Mouse (Mus musculus): ENCODE data around the gene Uncx. TPM values are rescaled to one million over a fixed set of nuclear protein-coding genes. Genes with fewer than 3 reads are reported as not detected.

The Uncx gene
- polyA plus RNA-seq, 1 experiment from 2014 or later, result not detected

DNA sequence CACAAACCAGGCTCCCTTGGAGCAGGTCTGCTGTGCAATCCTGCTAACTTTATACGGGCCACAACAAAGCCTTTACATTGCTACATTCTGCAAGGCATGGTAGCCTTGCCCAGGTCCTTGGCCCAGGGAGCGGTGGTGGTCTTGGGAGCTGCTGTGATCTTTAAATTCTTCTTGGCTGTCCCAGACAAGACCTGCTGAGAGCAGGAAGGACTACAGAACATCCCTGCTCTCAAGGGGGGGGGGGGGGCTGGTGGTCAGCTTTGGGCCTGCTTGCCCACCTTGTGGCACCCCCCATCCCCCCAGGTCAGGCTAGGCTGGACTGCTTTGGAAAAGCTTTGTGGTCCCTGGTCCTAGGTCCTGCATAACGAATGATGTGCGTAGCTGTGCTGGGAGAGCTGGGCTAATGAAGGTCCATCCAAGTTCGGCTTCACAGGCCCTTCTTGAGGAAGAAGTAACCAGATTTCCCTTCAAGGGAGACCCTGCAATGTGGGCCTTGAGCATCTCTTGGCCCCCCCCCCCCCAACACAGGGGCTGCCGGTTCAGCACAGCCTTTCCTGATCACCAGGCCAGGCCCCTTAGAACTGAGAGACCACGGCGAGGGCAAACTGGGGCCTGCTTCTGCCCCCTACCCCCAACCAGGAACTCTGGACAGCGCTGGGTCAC lies 2.5 kb downstream of the Uncx start:
- Histone ChIP-seq H3K4me2 (ENCODE audit: low read depth, low read length) (no peak overlapping the region), H3K4me1 (ENCODE audit: insufficient read depth) (no peaks in the 10 kb centered on the region), H3K9me3 (ENCODE audit: low read length) (no peaks in the 10 kb centered on the region), H3K27me3 (ENCODE audit: insufficient read depth, low read length) (peaks cover 100% of the 10 kb centered on the region), H3K36me3 (replicated peaks; ENCODE audit: insufficient read depth, low read length) (no peaks in the 10 kb centered on the region), H3K9ac (replicated peaks) (no peak overlapping the region), H3K27ac (ENCODE audit: low read depth) (no peak overlapping the region), H3K4me3 (ENCODE audit: low read depth, low read length) (no peak overlapping the region)
- DNase-seq (no peak), ATAC-seq (no peak)
- no peak for TF ChIP-seq EP300 (IDR thresholded peaks at IDR 0.05; ENCODE audit: low read depth)
- TF ChIP-seq CTCF (IDR thresholded peaks at IDR 0.05; ENCODE audit: low read depth), result no peak
- WGBS (ENCODE audit: insufficient replicate concordance), result under 1% methylated on average over 9 of the region's 9 CpGs

DNA sequence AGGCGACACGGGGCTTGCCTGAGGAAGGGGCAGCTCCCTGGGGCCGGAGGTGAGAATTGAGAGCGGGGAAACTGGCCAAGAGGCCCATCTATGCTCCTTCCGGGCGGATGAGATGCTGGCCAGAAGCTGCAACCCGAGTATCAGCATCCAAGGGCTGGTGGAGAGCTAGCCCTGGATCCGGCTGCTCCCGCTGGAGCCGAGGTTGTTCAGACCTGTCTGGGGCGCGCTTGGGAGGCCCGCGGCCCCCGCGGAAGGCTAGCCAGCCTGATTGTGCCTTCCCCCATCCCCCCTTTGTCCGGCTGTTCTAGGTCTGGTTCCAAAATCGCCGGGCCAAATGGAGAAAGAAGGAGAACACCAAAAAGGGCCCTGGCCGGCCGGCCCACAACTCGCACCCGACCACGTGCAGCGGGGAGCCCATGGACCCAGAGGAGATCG lies 3.1 kb downstream of the Uncx start:
- Histone ChIP-seq H3K9me3 (ENCODE audit: low read length) (no peaks in the 10 kb centered on the region), H3K9ac (replicated peaks) (no peak overlapping the region), H3K4me1 (ENCODE audit: insufficient read depth) (no peaks in the 10 kb centered on the region), H3K27me3 (ENCODE audit: insufficient read depth, low read length) (peaks cover 100% of the 10 kb centered on the region), H3K4me3 (ENCODE audit: low read depth, low read length) (no peak overlapping the region), H3K27ac (ENCODE audit: low read depth) (no peak overlapping the region), H3K36me3 (replicated peaks; ENCODE audit: insufficient read depth, low read length) (no peaks in the 10 kb centered on the region), H3K4me2 (ENCODE audit: low read depth, low read length) (no peak overlapping the region)
- DNase-seq, result no peak
- TF ChIP-seq EP300 (IDR thresholded peaks at IDR 0.05; ENCODE audit: low read depth) (no peak), CTCF (IDR thresholded peaks at IDR 0.05; ENCODE audit: low read depth) (no peak)
- no peak for ATAC-seq
- WGBS (ENCODE audit: insufficient replicate concordance), result 1% methylated on average over 26 of the region's 26 CpGs

DNA sequence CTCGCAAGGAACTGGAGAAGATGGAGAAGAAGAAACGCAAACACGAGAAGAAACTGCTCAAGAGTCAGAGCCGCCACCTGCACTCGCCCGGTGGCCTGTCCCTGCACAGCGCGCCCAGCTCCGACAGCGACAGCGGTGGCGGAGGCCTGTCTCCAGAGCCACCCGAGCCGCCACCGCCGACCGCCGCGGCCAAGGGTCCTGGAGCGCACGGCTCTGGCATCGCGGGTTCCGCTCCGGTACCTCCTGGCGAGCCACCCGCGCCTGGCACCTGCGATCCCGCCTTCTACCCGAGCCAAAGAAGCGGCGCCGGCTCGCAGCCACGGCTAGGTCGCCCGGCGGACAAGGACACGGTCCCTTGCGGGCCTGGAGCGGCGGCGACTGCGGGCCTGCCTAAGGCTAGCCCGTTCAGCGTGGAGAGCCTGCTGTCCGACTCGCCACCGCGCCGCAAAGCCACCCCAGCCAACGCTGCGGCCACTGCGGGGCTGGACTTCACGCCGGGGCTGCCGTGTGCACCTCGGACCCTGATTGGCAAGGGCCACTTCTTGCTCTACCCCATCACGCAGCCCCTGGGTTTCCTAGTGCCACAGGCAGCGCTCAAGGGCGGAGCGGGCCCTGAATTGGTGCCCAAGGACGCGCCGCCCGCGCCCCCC lies 3.6 kb downstream of the Uncx start:
- Histone ChIP-seq H3K9ac (replicated peaks) (no peak overlapping the region), H3K27me3 (ENCODE audit: insufficient read depth, low read length) (peaks cover 100% of the 10 kb centered on the region), H3K27ac (ENCODE audit: low read depth) (no peak overlapping the region), H3K4me2 (ENCODE audit: low read depth, low read length) (no peak overlapping the region), H3K4me3 (ENCODE audit: low read depth, low read length) (no peak overlapping the region), H3K4me1 (ENCODE audit: insufficient read depth) (no peaks in the 10 kb centered on the region), H3K36me3 (replicated peaks; ENCODE audit: insufficient read depth, low read length) (no peaks in the 10 kb centered on the region), H3K9me3 (ENCODE audit: low read length) (no peaks in the 10 kb centered on the region)
- DNase-seq (no peak), ATAC-seq (no peak)
- TF ChIP-seq CTCF (IDR thresholded peaks at IDR 0.05; ENCODE audit: low read depth) (no peak), EP300 (IDR thresholded peaks at IDR 0.05; ENCODE audit: low read depth) (no peak)
- WGBS (ENCODE audit: insufficient replicate concordance), result 1% methylated on average over 65 of the region's 68 CpGs

DNA sequence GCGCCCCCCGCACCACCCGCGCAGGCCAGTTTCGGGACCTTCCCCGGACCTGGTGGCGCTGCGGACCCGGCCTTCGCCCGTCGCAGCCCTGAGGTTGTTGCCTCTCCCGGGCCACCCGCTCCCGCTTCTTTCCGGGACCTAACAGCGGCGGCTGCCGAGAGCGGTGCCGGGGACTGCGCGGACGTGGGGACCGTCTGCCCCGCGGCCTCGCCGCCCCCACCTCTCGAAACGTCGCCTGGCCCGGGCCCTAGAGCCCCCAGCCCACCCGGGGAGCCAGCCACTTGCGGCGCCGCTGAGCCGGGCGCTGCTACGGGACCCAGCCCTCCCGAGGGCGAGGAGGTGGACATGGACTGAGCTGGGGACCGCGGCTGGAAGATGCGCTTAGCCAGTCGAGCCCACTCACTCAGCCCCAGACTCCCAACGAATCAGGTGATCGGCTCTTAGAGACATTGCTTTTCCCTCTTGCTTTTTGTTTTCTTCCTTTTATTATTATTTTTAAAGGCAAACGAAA lies 4.2 kb downstream of the Uncx start:
- H3K27me3 ChIP-seq (ENCODE audit: insufficient read depth, low read length), result peaks cover 100% of the 10 kb centered on the region
- no peaks in the 10 kb centered on the region for H3K36me3 ChIP-seq (replicated peaks; ENCODE audit: insufficient read depth, low read length)
- H3K9ac ChIP-seq (replicated peaks), result no peak overlapping the region
- H3K4me1 ChIP-seq (ENCODE audit: insufficient read depth), result no peaks in the 10 kb centered on the region
- H3K4me2 ChIP-seq (ENCODE audit: low read depth, low read length), result no peak overlapping the region
- no peak overlapping the region for H3K27ac ChIP-seq (ENCODE audit: low read depth)
- H3K9me3 ChIP-seq (ENCODE audit: low read length), result no peaks in the 10 kb centered on the region
- ATAC-seq, result no peak
- no peak for DNase-seq
- TF ChIP-seq CTCF (IDR thresholded peaks at IDR 0.05; ENCODE audit: low read depth) (no peak), EP300 (IDR thresholded peaks at IDR 0.05; ENCODE audit: low read depth) (no peak)
- 1% methylated on average over 37 of the region's 49 CpGs for WGBS (ENCODE audit: insufficient replicate concordance)
- no peak overlapping the region for H3K4me3 ChIP-seq (ENCODE audit: low read depth, low read length)

DNA sequence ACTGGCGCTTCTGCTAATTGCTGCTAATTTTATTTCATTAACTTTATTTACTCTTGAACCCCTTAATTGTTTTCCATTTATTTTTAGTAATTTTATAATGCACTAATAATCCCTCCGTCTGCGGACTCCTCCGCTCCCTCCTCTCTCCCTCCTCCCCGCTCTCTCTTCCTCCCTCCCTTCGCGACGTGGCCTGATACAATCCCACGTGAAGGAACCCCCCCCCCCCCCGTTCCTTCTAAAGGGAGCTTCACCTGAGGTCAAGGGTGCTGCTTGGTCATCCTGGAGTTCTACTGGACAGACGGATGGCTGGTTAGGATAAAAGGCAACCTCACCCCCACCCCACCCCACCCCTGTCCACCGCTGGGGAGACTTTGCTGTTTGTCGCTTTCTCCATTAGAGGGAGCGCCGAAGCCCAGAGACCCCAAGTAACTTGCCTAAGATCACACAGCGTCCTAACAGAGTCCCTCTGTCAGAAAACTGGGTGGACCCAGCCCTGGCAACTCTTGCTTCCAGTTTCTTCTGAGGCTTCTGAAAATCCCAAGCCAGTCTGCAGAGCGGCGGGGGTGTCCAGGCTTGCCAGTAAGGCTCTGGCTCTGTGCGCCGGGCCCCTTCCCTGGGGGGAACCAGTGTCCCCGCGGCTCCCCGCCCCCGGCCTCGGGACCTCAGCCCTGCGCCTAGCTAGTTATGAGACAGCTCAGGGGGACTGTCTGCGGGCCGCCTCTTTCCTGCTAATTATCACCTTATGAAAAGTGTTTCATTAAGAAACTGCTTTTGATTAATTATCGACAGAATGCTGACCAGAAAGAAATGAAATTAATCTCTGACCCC lies 10.4 kb downstream of the Uncx start:
- 6% methylated on average over 29 of the region's 29 CpGs for WGBS (ENCODE audit: insufficient replicate concordance)
- Histone ChIP-seq H3K4me3 (ENCODE audit: low read depth, low read length) (no peak overlapping the region), H3K27ac (ENCODE audit: low read depth) (no peak overlapping the region), H3K4me1 (ENCODE audit: insufficient read depth) (no peaks in the 10 kb centered on the region), H3K36me3 (replicated peaks; ENCODE audit: insufficient read depth, low read length) (no peaks in the 10 kb centered on the region), H3K27me3 (ENCODE audit: insufficient read depth, low read length) (peaks cover 99% of the 10 kb centered on the region), H3K4me2 (ENCODE audit: low read depth, low read length) (no peak overlapping the region), H3K9me3 (ENCODE audit: low read length) (no peaks in the 10 kb centered on the region), H3K9ac (replicated peaks) (no peak overlapping the region)
- TF ChIP-seq CTCF (IDR thresholded peaks at IDR 0.05; ENCODE audit: low read depth) (no peak), EP300 (IDR thresholded peaks at IDR 0.05; ENCODE audit: low read depth) (no peak)
- ATAC-seq (no peak), DNase-seq (no peak)

Data from liver, postnatal 0 days (tissue).